Mouse (Mus musculus): ENCODE results near the gene Mttp. TPM values are rescaled to one million over a fixed set of nuclear protein-coding genes. Genes with fewer than 3 reads are reported as not detected.
A peak's percentile ranks its signal among the peaks of the same experiment; 100 is the strongest.
"Not testable (repeated sequence)": the region's sequence is repeated elsewhere in the genome, so short reads cannot be mapped to it uniquely, and the experiment has no call there.

Mttp gene
- total RNA-seq, 2 experiments from 2014 or later: 4.5 to 5.0 TPM

GRCm38 (mm10) chr3:138138146-138138545, 6.6 kb downstream of the Mttp start:
- not testable (repeated sequence) for DNase-seq (ENCODE audit: low spot score in 2 of 2)

- no peak for DNase-seq (ENCODE audit: low spot score in 2 of 2)
Observed at GRCm38 (mm10) chr3:138134528-138134927, 10.2 kb downstream of the Mttp start.

GRCm38 (mm10) chr3:138133916-138134315, 10.9 kb downstream of the Mttp start:
- DNase-seq (ENCODE audit: low spot score in 2 of 2): no peak

GRCm38 (mm10) chr3:138133463-138133862, 11.3 kb downstream of the Mttp start:
- DNase-seq (ENCODE audit: low spot score in 2 of 2): no peak

GRCm38 (mm10) chr3:138131168-138131567, 13.6 kb downstream of the Mttp start:
- DNase-seq (ENCODE audit: low spot score in 2 of 2): no peak

- no peak for DNase-seq (ENCODE audit: low spot score in 2 of 2)
Observed at GRCm38 (mm10) chr3:138130692-138131091, 14.1 kb downstream of the Mttp start.

GRCm38 (mm10) chr3:138129110-138129509, 15.7 kb downstream of the Mttp start:
- no peak for DNase-seq (ENCODE audit: low spot score in 2 of 2)

GRCm38 (mm10) chr3:138123842-138124241, 20.9 kb downstream of the Mttp start:
- no peak for DNase-seq (ENCODE audit: low spot score in 2 of 2)

GRCm38 (mm10) chr3:138121461-138121860, 23.3 kb downstream of the Mttp start:
- no peak for DNase-seq (ENCODE audit: low spot score in 2 of 2)

- no peak for DNase-seq (ENCODE audit: low spot score in 2 of 2)
Observed at GRCm38 (mm10) chr3:138119444-138120105, 25.2 kb downstream of the Mttp start.

GRCm38 (mm10) chr3:138118831-138119230, 25.9 kb downstream of the Mttp start:
- DNase-seq (ENCODE audit: low spot score in 2 of 2): no peak

- DNase-seq (ENCODE audit: low spot score in 2 of 2): no peak
Observed at GRCm38 (mm10) chr3:138118392-138118791, 26.4 kb downstream of the Mttp start.

- no peak for DNase-seq (ENCODE audit: low spot score in 2 of 2)
Observed at GRCm38 (mm10) chr3:138116871-138117270, 27.9 kb downstream of the Mttp start.

GRCm38 (mm10) chr3:138114106-138114505, 30.7 kb downstream of the Mttp start:
- no peak for DNase-seq (ENCODE audit: low spot score in 2 of 2)

GRCm38 (mm10) chr3:138110910-138111782, 33.6 kb downstream of the Mttp start:
- no peak for DNase-seq (ENCODE audit: low spot score in 2 of 2)

GRCm38 (mm10) chr3:138106887-138107286, 37.9 kb downstream of the Mttp start:
- no peak for DNase-seq (ENCODE audit: low spot score in 2 of 2)

GRCm38 (mm10) chr3:138105056-138105455, 39.7 kb downstream of the Mttp start:
- DNase-seq (ENCODE audit: low spot score in 2 of 2): no peak

- DNase-seq (ENCODE audit: low spot score in 2 of 2): no peak
Observed at GRCm38 (mm10) chr3:138103690-138104089, 41.1 kb downstream of the Mttp start.

GRCm38 (mm10) chr3:138101936-138102335, 42.8 kb downstream of the Mttp start:
- no peak for DNase-seq (ENCODE audit: low spot score in 2 of 2)

- no peak for DNase-seq (ENCODE audit: low spot score in 2 of 2)
Observed at GRCm38 (mm10) chr3:138097718-138098117, 47.0 kb downstream of the Mttp start.

GRCm38 (mm10) chr3:138096263-138097028, 48.3 kb downstream of the Mttp start:
- no peak for DNase-seq (ENCODE audit: low spot score in 2 of 2)

- DNase-seq (ENCODE audit: low spot score in 2 of 2): peak in 1 of 2 experiments; percentile 17
Observed at GRCm38 (mm10) chr3:138095718-138096117, 49.0 kb downstream of the Mttp start.
